Mouse (Mus musculus): ENCODE measurements around the gene Cdcp1.

DNA sequence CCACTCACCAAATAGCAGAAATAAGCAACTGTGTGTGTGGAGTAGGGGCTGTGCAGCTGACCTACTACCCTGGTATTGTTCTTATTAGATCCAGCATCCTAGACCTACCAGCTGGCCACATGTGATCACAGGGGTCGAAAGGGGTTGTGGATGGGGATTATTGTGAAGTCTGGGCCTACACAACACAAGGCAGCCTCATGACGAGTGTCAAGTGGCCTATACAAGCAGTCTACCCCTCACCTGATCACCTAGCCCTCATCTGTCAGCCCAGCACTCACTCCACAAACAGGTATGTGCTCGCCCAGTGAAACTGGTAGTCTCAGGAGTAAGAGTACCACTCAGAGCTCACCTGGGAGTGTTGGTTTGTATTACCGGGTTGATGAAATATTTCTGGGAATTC lies 29.3 kb upstream of the Cdcp1 start:
- TF ChIP-seq CTCF (IDR thresholded peaks at IDR 0.05; ENCODE audit: borderline replicate concordance, insufficient read depth, low read length): no peak
- no peak for TF ChIP-seq POLR2A (IDR thresholded peaks at IDR 0.05; ENCODE audit: low read depth, low read length)
